Mouse (Mus musculus) lung, adult 18-20 months (tissue): ENCODE results near the gene Dglucy.

ENCODE experiments used
- DNase-seq, 2 experiments: peaks; one replicate each; pipeline ENCODE4 v3.0.0; 2022; ENCODE audit warnings: mixed read lengths in 2 of 2

The Dglucy gene

DNA sequence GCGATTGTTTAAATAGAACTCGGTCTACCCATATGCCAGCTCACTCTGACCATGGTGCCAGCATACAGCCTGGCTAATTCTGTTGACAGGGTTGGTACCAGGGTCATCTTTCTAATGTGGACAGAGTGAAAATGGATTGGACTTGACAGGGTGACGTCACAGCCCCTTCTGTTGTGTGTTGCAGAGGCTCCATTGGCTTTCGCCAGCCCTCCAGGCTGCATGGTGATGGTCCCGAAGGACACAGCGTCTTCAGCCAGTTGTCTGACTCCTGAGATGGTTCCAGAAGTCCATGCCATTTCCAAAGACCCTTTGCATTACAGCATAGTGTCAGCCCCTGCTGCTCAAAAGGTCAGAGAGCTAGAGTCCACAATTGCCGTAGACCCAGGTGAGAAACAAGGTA, 65.7 kb downstream of the Dglucy start:
- no peak for DNase-seq

DNA sequence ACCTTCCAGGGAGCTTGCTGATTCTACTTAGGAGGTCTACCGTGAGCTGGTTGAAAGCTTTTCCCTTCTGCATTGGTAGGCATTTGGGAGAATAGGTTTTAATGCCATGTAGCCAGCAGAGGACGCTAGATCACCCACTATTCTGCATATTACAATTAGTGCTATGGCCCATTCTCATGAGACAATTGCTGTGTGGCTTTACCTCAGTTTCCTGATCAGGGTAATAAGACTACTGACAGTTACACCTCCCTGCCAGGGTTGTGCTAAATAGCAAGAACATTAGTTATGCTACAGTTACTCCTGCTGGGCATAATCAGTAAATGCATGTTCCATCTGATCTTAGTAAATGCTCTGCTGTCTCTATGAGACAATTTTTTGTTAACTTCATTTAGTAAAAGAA, 67.0 kb downstream of the Dglucy start:
- no peak for DNase-seq

DNA sequence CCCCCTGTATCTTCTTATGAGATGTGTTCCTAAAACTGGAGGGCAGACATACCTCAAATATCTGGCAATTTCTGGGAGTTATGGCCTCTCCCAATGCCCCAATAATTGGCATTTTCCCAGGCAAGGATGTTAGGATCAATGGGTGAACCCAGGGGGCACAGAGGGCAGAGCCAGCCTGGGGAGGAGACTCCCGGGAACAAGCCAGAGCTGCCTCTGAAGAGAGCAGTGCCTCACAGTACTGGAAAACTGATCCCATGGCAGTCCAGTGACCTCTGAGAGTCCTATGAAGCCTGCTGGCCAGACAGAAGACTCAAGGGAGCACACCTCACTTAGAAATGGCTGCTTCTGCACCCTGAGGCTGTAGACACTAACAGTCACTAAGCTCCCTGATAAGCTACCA, 67.7 kb downstream of the Dglucy start:
- no peak for DNase-seq

DNA sequence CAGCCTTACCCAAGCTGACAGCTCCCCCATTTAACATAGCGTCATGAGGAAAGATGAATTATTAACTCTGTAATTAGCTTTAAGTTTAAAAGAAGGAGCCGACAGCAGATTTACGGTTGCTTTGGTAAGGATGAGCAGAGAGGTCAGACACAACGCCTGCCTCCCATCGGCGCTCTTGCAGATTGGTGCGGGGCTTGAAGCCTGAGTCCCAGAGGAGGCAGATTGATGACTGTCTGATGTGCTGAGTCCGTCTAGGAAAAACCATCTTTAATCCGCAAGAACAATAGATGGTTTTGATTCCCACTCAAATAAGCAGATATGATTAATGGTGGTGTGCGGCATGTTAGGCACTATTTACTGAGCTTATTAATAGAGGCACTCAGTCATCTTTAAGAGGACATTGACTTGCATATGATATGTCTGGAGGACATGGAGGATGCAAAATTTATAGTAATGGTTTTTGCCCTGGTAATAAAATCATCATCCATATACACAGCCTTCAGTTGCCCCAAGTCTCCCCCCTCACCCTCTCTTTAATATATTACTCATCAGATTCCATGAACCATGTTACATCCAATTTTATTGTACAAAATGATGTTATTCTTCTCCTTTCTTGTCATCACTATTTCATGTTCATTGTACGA, 68.7 kb downstream of the Dglucy start:
- no peak for DNase-seq

DNA sequence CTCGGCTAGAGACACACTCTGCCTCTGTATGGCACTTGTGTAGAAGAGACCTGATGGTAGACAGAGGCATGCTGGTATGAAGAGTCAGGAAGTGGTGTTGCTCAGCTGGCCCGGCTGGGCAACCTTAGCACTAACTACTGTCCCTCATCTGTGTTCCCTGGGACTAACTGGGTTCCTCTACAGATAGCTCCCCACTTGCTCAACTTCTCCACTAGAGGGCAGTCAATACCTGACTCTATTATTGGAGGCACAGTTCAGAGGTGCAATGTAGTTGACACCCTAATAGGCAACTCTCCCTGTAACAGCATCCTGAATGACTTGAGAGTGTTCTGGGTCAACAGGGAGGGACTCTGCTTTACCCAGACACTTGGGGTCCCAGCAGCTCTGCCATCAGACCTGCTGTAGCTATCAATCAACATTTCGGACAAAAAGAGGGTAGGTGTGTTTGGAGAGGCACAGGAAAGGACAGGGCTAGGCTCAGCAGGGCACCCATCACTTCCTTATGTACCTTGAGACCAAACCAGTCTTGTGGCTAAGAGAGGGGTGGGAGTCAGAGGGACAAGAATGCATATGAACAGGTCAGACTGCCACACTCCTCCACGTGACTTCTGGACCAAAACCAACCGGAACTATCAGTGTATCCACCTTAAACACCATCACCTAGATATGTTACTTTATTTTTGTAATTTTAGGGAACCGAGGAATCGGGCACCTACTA, 70.7 kb downstream of the Dglucy start:
- DNase-seq, result peak; percentile 15 to 50

DNA sequence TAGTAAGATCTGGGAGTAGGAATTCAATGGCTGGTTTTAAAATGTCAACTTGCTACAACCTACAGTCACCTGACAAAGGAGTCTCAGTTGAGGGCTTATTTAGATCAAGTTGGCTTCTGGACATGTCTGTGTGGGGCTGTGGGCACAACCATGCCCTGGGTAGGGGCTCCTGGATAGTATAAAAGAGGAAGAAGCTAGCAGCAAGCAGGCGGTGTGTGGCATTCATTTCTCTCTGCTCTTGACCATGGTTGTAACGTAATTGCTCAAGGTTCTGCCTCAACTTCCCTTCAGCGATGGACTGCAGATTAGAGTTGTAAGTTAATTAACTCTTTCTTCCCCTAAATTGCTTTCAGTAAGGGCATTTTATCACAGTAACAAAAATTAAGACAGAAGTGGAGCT, 73.5 kb downstream of the Dglucy start:
- DNase-seq, result no peak

DNA sequence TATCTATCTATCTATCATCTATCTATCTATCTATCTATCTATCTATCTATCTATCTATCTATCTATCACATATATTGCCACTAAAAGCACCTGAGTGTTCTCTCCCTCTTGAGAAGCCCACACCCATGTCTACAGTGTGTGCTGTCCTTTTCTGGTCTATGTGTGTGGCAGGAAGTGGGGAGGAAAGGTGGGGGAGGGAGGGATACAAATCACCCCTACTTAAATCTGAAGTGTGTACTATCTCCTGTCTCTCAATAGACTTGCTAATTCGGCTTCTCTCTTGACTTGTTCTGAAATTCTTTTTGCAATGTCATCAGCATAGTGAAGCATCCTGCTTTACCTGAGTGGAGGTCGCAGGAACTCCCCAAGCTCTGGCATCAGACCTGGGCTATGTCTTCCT, 77.5 kb downstream of the Dglucy start:
- no peak for DNase-seq

DNA sequence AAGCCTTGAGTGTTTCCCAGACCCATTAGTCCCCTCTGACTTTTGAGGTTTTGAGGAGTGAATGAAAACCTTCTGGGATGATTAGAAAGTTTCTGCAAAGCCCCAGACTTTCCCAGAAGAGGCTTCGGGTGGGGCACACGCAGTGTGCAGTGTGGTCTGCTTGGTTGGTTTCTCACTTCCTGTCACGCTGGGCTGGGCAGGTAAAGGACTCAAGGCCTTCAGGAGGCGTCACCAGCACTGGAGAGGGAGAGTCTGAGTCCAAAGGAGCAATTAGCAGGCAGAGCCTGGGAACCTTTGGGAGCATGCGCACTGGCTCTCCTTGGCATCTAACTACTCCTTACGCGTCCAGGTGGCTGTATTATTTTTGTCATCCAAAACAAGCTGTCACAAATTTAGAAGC, 78.9 kb downstream of the Dglucy start:
- no peak for DNase-seq

DNA sequence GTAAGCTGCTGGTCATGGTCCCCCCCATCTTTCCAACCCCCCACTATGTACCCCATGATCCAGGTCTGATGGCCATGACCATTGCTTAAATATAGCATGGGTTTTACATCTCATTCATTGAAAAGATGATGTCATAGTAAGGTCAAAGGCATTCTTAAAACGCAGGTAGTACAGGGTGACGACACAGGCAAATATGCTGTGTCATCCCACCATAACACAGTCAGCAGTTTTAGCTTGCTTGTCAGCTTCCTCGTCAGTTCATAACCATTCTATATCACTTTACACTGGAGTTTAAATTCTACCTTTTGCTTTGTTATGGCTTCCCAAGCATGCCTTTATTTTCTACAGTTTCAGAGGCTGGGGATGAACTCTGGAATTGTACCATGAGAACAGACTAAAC, 83.4 kb downstream of the Dglucy start:
- DNase-seq, result no peak

DNA sequence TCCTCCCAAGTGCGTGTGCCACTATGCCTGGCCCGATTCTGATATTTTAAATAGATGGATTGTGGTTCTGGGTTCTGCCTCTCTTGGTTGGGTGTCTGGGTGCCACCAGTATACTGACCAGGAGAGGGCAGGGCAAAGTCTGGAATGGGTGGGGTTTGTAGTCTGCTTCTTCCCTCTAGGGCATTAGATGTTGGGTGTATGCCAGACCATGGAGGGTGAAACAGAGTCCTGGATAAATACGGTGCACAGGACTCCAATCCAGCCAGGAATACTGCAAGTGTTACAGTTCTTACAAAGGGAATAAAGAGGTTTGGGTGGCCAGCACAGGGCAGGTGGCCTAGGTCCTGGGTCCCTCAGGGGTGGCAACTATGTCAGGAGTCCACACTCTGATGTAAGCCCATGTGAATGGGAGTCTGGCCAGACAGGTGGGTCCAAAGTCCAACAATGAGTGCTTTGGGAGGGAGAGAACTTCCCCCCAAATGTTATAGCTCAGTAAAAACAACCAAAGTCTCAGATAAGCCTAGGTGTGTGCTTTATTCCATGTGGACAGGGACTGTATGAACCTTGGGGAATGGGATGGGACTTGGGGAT, 84.1 kb downstream of the Dglucy start:
- no peak for DNase-seq

DNA sequence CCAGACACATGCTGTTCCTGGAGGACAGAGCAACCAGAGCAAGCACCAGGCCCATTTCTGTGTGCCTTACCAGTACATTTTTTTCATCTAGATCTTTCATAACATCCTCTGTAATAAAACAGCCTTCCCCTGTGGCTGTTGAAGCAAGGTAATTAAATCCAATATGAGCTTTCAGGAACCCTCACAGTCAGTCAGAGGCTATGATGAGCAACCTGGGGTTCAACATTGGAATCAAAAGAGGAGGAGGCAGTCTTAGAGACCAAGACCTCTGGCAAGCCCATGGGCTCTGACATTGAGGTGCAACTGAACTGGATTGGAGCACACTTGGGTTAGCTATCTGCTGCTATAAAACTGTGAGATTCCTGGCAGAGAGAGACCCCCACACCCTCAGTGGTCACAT, 86.2 kb downstream of the Dglucy start:
- DNase-seq, result no peak

DNA sequence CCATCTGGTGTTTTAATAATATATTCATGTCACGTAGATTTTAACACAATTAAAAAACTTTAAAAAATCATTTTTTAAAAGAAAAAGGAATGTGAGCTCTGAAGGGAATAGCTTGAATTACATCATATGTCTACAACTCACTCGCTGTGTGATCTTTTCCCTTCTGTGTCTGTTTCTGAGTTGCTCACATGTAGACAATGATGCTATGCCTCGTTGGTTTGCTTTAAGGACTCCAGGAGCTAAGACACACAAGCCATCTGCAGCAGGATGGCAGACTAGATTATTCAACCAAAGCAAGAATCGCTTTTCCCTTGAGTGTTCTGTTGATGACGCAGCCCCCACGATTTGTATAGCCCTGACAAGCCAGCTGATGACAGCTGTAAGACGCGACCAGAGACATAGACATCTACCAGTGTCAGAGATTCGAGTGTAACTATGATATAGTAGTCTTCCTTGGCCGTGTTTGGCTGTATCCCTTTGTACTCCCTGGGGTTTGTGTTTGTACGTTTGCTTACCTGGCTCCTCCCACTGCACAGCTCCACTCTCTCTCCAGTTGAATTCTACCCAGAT, 86.7 kb downstream of the Dglucy start:
- DNase-seq, result no peak

DNA sequence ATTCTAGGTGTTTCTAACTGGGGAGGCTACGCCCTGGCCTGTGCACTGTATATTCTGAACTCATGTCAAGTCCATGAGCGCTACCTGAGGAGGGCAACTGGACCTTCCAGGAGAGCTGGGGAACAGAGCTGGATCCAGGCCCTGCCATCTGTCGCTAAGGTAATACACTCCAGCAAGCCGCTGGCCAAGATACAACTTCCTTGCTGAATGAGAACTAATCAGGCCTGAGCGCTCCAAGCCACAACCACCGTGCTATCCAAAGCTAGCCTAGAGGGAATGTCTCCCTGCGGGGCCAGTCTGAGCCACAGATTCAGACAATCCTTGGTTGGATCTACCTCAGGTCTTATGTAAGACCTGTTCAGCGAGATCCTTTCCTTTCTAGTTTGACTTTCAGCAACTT, 88.2 kb downstream of the Dglucy start:
- DNase-seq, result no peak

DNA sequence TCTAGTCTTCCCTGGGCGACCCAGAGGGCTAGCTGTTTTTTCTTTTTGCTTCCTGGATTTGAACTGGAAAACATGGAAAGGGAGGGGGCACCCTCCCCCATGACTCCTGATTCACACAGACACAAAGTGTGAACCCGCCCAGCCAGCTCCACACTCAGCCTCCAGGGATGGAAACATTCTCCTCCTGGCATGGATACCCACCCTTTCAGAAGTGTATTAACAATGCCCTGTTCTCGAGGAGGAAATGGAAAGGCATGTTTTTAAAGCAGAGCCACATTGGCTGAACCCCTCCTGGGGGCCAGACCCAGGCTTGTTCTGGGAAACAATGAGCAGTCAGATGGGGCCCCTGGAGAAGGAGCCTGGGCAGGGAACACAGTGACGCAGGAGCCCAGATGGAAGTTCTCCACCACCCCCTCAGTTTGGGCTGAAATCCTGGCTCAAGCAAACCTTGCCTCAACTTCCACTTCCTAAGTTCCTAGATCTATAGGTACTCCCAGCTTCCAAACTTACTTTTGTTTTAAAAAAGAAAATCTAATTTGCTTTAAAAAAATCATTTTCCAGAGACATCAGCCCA, 89.3 kb downstream of the Dglucy start:
- DNase-seq, result no peak

DNA sequence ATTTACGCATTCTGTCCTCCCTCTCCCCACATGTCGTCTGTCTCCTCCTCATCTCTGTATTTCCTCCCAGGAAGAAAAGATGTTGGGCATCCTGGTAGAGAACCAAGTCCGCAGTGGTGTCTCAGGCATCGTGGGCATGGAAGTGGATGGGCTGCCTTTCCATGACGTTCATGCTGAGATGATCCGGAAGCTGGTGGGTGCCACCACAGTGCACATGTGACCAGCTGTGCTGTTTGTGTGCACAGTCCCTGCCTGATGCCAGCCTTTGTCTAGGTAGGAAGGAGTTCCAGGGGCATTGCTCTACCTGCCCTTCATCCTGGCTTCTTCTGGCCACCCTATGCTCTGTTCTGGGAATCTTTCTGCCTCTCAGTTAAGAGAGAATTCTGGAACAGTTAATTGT, 92.4 kb downstream of the Dglucy start:
- no peak for DNase-seq

DNA sequence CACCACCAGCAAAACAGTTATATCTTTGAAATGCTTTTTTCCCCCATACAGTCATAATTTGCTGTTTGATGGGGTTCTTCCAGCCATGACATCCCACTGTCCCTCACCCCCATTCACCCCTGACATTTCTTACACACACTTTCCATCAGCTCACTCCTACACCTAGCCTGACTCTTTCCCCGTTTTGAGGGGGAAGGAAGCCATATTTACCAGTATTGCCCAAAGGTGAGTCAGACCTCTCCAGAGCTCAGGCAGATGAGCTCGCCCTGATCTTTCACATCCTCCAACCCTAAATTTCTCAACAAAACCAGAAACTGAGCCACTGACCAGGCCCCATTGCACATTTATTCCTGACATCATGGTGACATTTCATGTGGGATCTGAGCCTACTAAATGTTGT, 93.0 kb downstream of the Dglucy start:
- DNase-seq, result no peak

DNA sequence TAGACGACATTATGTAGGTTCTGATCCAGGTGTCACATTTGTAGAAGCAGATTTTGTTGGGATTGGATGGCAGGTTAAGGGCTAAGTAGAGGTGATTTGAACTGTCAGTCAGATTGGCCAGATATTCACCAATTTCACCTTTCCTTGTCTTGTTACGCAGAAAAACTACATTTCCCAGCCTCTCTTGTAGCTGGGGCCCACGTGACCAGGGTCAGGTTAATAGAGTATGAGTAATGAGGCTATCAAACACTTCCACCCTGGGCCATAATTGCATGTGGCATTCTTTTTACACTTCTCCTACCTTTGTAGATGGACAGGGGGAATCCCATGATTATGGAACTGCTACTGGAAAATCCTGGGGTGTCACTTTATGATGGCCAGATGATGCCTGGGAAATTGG, 94.8 kb downstream of the Dglucy start:
- no peak for DNase-seq

DNA sequence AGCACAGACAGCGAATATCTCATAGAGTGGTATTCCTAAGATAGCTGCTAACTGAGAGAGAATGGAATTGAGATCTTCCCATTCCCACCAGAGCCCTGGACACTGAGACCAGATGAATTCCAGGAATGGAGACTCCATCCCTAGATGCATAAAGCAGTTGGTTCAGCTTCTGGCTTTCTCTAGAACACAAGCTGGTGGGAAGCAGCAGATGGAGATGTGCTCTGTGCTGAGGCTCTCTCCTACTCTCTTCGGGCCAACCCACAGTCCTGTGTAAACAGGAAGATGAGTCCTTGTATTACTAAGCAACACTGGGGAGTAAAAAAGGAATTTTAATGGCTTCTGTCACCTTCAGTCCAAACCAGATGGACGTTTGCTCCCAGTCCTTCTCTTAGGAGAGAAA, 96.7 kb downstream of the Dglucy start:
- DNase-seq, result no peak

DNA sequence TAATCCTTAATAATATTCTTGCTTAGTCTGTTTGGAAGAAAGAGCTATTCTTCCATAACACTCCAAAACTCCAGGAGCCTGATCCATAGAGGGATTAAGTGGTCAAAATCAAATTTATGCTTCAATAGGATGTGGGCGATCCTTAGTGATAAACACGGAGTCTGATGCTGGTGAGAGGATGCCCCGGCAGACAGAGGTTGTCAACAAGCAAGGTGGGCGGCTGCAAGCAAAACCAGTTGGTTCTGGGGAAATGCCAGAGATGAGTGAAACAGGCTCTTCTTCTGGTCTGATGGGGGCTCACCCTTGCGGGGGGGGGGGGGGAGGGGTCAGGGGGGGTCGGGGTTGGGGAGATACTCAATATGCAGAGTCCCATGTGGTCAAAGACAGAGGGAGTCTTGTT, 97.1 kb downstream of the Dglucy start:
- no peak for DNase-seq

DNA sequence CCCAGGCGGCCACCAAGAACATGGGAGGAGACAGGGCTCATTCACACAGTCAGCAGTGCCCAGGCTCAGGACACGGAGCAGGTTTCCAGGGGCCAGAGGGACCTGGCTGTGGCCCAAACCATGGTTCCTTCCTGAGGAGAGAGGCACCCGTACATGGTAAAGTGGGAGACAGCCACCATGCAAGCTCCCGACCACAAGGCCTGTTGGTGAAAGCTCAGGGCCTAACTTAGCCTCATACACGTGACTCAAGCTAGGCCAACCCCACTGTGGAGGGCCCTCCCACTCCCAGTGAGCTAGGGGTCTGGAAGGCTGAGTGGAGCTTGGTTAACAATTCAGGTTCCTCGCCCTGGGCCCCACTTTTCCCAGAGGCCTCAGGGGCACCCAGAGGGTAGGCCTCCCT, 99.1 kb downstream of the Dglucy start:
- DNase-seq, result no peak

DNA sequence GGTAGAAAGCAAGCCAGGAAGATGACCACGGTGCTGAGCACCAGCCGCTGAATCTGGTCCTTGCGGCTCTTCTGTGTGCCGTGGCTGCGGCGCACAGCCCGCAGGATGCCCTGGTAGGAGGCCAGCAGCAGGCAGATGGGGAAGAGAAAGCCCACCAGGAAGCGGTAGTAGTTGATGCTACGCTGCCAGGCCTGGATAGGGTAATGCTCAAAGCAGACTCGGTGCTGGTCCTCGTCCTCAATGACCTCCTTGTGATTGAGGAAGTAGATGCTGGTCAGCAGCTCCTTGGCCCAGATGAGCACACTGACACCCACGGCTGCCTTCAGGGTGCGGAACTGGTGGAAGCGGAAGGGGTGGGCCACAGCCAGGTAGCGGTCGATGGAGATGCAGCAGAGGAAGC, 99.7 kb downstream of the Dglucy start:
- DNase-seq, result peak; percentile 34 to 37

DNA sequence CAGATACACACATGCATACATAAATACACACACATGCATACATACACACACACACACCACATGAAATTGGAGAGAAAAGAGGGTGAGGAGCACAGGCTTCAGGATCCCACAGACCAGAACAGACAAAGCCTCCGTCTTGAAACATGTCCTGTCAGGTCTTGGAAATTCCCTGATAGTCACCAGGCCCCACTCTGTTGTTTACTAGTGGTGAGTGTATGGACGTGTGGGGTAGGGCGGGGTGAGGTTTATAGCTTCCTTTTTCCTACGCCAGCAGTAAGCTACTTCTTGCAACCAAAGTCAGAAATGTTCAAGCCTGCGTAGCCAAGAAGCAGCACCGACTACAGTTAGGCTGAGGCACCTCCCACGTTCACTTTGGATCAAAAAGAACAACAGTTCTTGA, 104.3 kb downstream of the Dglucy start:
- DNase-seq, result peak; percentile 13 to 28

DNA sequence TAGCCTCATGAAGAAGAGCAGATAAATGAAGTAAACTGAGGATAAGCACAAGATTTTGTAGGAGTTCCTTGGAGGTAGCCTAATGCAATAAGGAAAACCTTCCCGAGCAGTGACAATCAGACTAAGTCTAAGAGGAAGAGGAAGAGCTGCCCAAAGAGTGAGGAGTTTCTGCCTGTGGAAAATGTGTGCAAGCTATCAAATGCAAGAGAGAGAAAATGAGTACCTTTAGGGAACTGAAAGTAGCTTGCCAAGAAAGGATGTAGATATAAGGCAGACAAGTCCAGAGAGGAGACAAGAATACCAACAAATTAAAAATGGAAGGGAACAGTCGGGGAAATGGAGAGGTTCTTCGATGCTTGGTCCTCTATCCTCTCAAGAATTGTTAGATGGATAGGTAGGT, 106.7 kb downstream of the Dglucy start:
- no peak for DNase-seq

DNA sequence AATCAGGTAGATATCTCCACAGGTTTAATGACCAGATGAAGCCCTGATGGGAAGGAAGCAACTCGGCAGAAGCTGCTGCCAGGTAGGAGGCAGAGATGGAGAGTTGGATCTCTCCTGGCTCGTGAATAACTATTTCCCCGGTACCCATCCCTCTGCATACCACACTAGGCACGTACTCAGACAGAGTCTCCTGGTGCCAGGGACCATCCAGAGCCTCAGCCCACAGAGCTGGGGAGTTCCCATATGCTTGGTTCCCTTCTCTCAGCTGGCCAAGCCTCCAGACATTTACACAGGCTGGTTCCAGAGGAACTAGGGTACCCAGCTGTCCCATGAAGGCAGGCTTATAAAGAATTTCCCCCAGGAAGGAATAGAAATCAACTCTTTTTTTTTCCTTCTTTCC, 108.0 kb downstream of the Dglucy start:
- no peak for DNase-seq
